Mouse (Mus musculus) heart, postnatal 0 days (tissue): ENCODE data around the gene Nkain1.

Source experiments
- CTCF ChIP-seq: IDR thresholded peaks from 2 replicates; pipeline ENCODE4 v1.5.1; 2016; ENCODE audit warnings: antibody characterized with exemption, control low read depth, low read depth
- EP300 ChIP-seq: IDR thresholded peaks from 2 replicates; pipeline ENCODE4 v1.6.1; 2016; ENCODE audit warnings: antibody characterized with exemption, low read depth

DNA sequence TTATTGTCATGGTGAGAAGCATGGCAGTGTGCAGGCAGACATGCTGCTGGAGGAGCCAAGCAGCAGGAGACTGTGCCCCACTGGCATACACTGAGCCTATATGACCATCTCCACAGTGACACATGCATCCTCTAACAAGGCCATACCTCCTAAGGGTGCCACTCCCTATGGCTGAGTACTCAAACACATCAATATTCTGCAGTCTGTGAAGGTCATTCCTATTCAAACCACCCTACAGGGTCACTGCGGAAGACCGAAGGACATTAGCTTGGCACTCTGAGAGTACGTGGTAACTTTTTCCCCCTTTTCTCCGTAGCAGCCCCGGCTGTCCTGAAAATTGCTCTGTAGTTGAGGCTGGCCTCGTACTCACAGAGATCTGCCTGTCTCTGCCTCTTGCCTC lies 52.5 kb downstream of the Nkain1 start:
- no peak for TF ChIP-seq EP300
- TF ChIP-seq CTCF = no peak
